Mouse (Mus musculus): ENCODE measurements at regions not wholly inside any gene's neighbourhood (a gene's known extent, or its start where the extent isn't known, plus 50 kb on each side); places are given as distances from the start of the nearest gene placed in this dataset.

DNA sequence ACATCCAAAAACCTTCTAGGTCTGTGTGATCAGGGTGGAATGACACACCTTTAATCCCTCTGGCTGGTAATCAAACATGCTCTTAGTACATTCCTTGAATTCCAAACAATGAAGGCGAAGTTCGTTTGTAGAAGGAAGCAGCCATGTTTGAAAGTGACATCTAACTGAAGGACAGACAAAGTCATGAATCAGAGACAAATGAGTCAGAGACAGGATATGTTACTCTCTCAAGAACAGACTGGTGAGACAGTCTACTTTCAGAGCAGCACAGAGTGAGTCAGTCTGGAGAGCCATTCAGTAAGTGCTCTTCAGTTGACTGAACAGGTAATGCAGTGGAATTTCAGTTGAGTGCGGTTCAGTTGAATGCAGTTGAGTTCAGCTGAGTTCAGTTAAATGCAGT is 150.4 kb downstream of the Cpe start:
- H3K4me3 ChIP-seq (ENCODE audit: low read length) = no peak overlapping the region
- 86% methylated on average over 3 of the region's 3 CpGs for WGBS
- no peaks in the 10 kb centered on the region for H3K36me3 ChIP-seq (ENCODE audit: insufficient read depth, low read length)
- ATAC-seq (no peak), DNase-seq (ENCODE audit: low spot score) (no peak)
- no peak overlapping the region for H3K27ac ChIP-seq
- H3K9ac ChIP-seq (replicated peaks; ENCODE audit: low read length) = no peak overlapping the region
- no peak overlapping the region for H3K4me2 ChIP-seq (ENCODE audit: low read depth, low read length)
- H3K4me1 ChIP-seq (ENCODE audit: insufficient read depth, low read length) = no peaks in the 10 kb centered on the region
- H3K9me3 ChIP-seq (ENCODE audit: low read length) = no peaks in the 10 kb centered on the region
- no peaks in the 10 kb centered on the region for H3K27me3 ChIP-seq (ENCODE audit: insufficient read depth, low read length)
- no peak for TF ChIP-seq CTCF (IDR thresholded peaks at IDR 0.05; ENCODE audit: low read depth)

DNA sequence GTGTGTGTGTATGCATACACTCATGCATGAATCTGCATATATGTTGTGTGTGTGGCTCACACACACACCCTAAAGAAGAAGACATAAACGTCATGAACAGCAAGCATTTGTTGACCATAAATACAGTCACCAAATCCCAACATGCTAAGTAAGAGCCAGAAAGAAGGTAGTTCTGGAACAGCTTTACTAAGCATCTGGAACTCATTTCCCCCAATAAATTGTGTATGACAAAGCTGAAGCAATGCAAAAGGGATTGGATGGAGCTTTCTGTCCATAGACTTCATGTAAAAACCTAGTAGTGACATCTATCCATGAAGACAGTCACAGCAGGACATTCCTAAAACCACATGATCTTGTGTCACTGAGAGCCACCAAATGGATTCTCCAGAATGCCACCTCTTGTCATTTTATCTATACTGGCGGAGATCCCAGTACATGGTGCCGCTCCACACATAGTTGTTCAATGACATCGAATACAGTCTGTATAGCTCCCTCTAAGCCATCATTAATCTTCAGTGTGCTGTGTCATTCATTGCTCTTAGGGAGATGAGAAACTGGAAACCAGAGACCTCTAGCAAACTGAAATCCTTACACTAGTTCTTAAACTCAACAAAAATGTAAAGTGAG is 152.9 kb downstream of the Cpe start:
- no peaks in the 10 kb centered on the region for H3K4me1 ChIP-seq (ENCODE audit: insufficient read depth, low read length)
- TF ChIP-seq CTCF (IDR thresholded peaks at IDR 0.05; ENCODE audit: low read depth) = no peak
- H3K4me2 ChIP-seq (ENCODE audit: low read depth, low read length) = no peak overlapping the region
- no peaks in the 10 kb centered on the region for H3K36me3 ChIP-seq (ENCODE audit: insufficient read depth, low read length)
- ATAC-seq (no peak), DNase-seq (ENCODE audit: low spot score) (no peak)
- no peak overlapping the region for H3K4me3 ChIP-seq (ENCODE audit: low read length)
- H3K9ac ChIP-seq (replicated peaks; ENCODE audit: low read length) = no peak overlapping the region
- no peaks in the 10 kb centered on the region for H3K27me3 ChIP-seq (ENCODE audit: insufficient read depth, low read length)
- no peak overlapping the region for H3K27ac ChIP-seq
- H3K9me3 ChIP-seq (ENCODE audit: low read length) = no peaks in the 10 kb centered on the region
- 84% methylated on average over 4 of the region's 4 CpGs for WGBS

DNA sequence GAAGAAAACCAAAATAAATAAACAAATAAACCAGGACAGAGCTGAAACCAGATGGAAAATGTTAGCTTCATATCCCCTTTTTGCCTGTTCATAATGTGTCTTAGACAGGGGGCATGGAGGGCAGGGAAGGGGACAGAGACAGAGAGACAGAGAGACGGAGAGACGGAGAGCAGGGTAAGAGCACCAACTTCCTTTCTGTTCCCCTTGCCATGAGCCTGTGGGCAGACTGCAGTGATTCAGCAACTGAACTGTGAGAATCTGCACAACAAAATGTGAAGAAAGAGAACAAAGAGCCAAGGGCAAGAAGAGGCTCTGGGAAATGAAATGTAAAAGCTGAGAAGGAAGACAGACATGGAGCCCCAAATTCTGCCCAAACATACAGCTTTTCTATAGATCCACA is 161.1 kb downstream of the Cpe start:
- Histone ChIP-seq H3K27me3 (ENCODE audit: insufficient read depth, low read length) (no peaks in the 10 kb centered on the region), H3K36me3 (ENCODE audit: insufficient read depth, low read length) (no peaks in the 10 kb centered on the region), H3K9ac (replicated peaks; ENCODE audit: low read length) (no peak overlapping the region), H3K4me1 (ENCODE audit: insufficient read depth, low read length) (no peaks in the 10 kb centered on the region), H3K27ac (no peak overlapping the region), H3K4me2 (ENCODE audit: low read depth, low read length) (no peak overlapping the region), H3K4me3 (ENCODE audit: low read length) (no peak overlapping the region), H3K9me3 (ENCODE audit: low read length) (no peaks in the 10 kb centered on the region)
- 73% methylated on average over 2 of the region's 2 CpGs for WGBS
- no peak for DNase-seq (ENCODE audit: low spot score)
- ATAC-seq = no peak
- no peak for TF ChIP-seq CTCF (IDR thresholded peaks at IDR 0.05; ENCODE audit: low read depth)

DNA sequence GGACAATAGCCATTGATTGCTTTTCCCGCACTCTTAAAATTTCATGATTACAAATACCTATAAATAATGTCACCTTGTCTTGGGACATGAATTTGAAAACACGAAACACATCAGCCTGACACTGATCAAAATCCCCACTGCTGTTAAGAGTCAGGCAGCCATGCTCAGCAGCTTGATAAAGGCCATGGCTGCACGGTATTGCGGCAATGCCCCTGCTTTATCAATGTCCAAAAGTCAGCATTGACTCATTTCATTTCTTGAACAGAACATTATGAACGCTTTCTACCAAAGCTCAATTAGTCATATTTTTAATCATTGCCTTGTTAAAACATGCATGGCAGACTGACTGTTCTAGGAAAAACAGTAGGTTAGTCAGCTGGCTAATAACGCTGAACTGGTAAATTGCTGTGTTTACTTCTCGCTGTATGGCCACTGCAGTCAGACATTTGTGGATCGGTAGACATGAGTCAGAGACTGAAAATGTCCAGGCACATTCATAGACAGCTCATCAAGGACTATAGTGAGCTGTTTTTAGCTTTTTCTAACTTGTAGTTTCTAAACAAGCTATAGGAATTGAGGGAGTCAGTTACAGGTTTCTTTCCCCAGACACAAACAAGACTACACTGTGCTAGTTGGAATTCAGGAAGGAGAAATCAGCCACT is 170.3 kb downstream of the Cpe start:
- Histone ChIP-seq H3K9me3 (ENCODE audit: low read length) (no peaks in the 10 kb centered on the region), H3K4me2 (ENCODE audit: low read depth, low read length) (no peak overlapping the region), H3K4me1 (ENCODE audit: insufficient read depth, low read length) (no peaks in the 10 kb centered on the region), H3K4me3 (ENCODE audit: low read length) (no peak overlapping the region), H3K36me3 (ENCODE audit: insufficient read depth, low read length) (no peaks in the 10 kb centered on the region), H3K27me3 (ENCODE audit: insufficient read depth, low read length) (no peaks in the 10 kb centered on the region), H3K27ac (no peak overlapping the region), H3K9ac (replicated peaks; ENCODE audit: low read length) (no peak overlapping the region)
- DNase-seq (ENCODE audit: low spot score) = no peak
- no peak for ATAC-seq
- TF ChIP-seq CTCF (IDR thresholded peaks at IDR 0.05; ENCODE audit: low read depth) = no peak
- 83% methylated on average over 8 of the region's 8 CpGs for WGBS

- Histone ChIP-seq H3K4me2 (ENCODE audit: low read depth, low read length) (no peak overlapping the region), H3K36me3 (ENCODE audit: insufficient read depth, low read length) (no peaks in the 10 kb centered on the region), H3K4me1 (ENCODE audit: insufficient read depth, low read length) (no peaks in the 10 kb centered on the region), H3K27me3 (ENCODE audit: insufficient read depth, low read length) (no peaks in the 10 kb centered on the region), H3K9ac (replicated peaks; ENCODE audit: low read length) (no peak overlapping the region), H3K27ac (no peak overlapping the region), H3K9me3 (ENCODE audit: low read length) (no peaks in the 10 kb centered on the region), H3K4me3 (ENCODE audit: low read length) (no peak overlapping the region)
- no peak for ATAC-seq
- DNase-seq (ENCODE audit: low spot score) = no peak
- 85% methylated on average over 1 of the region's 1 CpGs for WGBS
- no peak for TF ChIP-seq CTCF (IDR thresholded peaks at IDR 0.05; ENCODE audit: low read depth)
Measured at GRCm38 (mm10) chr8:64519650-64520049, 173.2 kb downstream of the Cpe start.

DNA sequence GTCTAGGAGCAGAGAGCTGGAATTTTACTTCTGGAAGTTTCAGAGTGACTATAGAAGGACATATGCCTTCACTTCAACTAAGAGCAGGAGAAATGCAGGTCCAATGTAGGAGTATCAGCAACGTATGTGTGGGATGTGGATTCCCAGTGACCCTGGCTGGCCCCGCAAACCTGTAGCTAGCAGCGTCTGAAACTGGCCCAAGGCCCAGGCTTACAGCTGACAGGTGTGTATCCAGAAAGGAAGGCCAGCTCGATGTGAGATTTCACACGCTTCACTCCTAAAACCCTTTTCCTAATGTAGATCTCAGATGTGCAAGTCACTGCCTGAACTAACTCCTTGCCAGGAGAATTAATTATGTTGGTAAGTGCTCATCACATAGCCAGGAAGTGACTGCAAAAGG is 176.9 kb downstream of the Cpe start:
- 76% methylated on average over 5 of the region's 5 CpGs for WGBS
- no peak for TF ChIP-seq CTCF (IDR thresholded peaks at IDR 0.05; ENCODE audit: low read depth)

More for the DNA sequence above, 176.9 kb downstream of the Cpe start:
- H3K27ac ChIP-seq = no peak overlapping the region
- no peaks in the 10 kb centered on the region for H3K4me1 ChIP-seq (ENCODE audit: insufficient read depth, low read length)
- no peak for DNase-seq (ENCODE audit: low spot score)
- H3K27me3 ChIP-seq (ENCODE audit: insufficient read depth, low read length) = no peaks in the 10 kb centered on the region
- no peak overlapping the region for H3K9ac ChIP-seq (replicated peaks; ENCODE audit: low read length)
- H3K36me3 ChIP-seq (ENCODE audit: insufficient read depth, low read length) = no peaks in the 10 kb centered on the region
- no peak overlapping the region for H3K4me3 ChIP-seq (ENCODE audit: low read length)
- ATAC-seq = no peak
- 0 out of 2 replicates have a peak, but pooled peaks cover 2% of the 10 kb centered on the region for H3K9me3 ChIP-seq (ENCODE audit: low read length)
- no peak overlapping the region for H3K4me2 ChIP-seq (ENCODE audit: low read depth, low read length)

Measured in hindbrain, postnatal 0 days (tissue).